Mouse (Mus musculus) ES-E14 (cell line): Measurements from ENCODE around the gene Ddx50.

ENCODE experiments used
- MAFK ChIP-seq: IDR thresholded peaks from 2 replicates; pipeline ENCODE4 v1.6.1; 2014; ENCODE audit warnings: mild to moderate bottlenecking, low read depth, low read length, inconsistent platforms; ENCODE audit not compliant: insufficient read depth
- ZC3H11A ChIP-seq: IDR thresholded peaks from 2 replicates; pipeline ENCODE4 v1.6.1; 2012; ENCODE audit warnings: low read depth, mild to moderate bottlenecking, inconsistent platforms, low read length, borderline replicate concordance
- ZNF384 ChIP-seq: IDR thresholded peaks from 2 replicates; pipeline ENCODE4 v1.6.1; 2012; ENCODE audit warnings: low read depth, low read length, inconsistent platforms

GRCm38 (mm10) chr10:62650881-62651810, at the start of gene Ddx50:
- TF ChIP-seq ZNF384 (no peak), MAFK (no peak), ZC3H11A (no peak)
